Mouse (Mus musculus): Measurements from ENCODE around the gene Dhcr24.

DNA sequence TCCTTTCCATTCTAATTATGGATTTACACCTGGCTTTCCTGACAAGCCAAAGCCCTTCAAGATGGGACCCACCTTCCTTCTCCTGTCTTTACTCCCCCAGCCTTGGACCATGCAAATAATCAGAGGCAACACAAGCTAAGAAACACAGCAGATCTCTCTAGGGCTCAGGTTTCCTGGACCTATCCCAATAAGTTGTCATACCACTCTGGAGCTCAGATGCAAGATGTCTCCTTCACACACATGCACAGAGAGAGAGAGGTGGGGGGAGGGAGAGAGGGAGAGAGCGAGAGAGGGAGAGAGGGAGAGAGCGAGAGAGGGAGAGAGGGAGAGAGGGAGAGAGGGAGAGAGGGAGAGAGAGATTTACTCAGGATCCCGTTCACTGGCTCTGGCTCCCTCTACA is 71.5 kb downstream of the Dhcr24 start:
- TF ChIP-seq POLR2A (IDR thresholded peaks at IDR 0.05; ENCODE audit: extremely low read depth, insufficient read depth, low read length) (no peak), CTCF (IDR thresholded peaks at IDR 0.05; ENCODE audit: extremely low read depth, insufficient read depth, low read length) (no peak)

Measured in cortical plate, adult 2 months (tissue).